Mouse (Mus musculus) myocyte (in vitro differentiated cells): ENCODE data around the gene Tmem131l. TPM values are rescaled to one million over a fixed set of nuclear protein-coding genes. Genes with fewer than 3 reads are reported as not detected.

ENCODE experiments used
- H3K27me3 ChIP-seq: one replicate; pipeline ENCODE4 v1.6.1; 2011; ENCODE audit not compliant: control insufficient read depth, insufficient read depth, insufficient read length
- H3K36me3 ChIP-seq: one replicate; pipeline ENCODE4 v1.6.1; 2011; ENCODE audit not compliant: control insufficient read depth, insufficient read depth
- H3K4me2 ChIP-seq: one replicate; pipeline ENCODE4 v1.6.1; 2011; ENCODE audit warnings: low read depth, control low read depth
- H3K4me3 ChIP-seq: one replicate; pipeline ENCODE4 v1.5.1; 2011; ENCODE audit warnings: mild to moderate bottlenecking, control low read depth, moderate library complexity
- H3K79me2 ChIP-seq: one replicate; pipeline ENCODE4 v1.6.1; 2011; ENCODE audit not compliant: control insufficient read depth, insufficient read depth
- H3ac ChIP-seq: one replicate; pipeline ENCODE4 v1.6.1; 2011; ENCODE audit not compliant: control insufficient read depth, insufficient read length
- CEBPB ChIP-seq: IDR thresholded peaks from 2 replicates; pipeline ENCODE4 v1.6.1; 2011; ENCODE audit warnings: mild to moderate bottlenecking, moderate library complexity; ENCODE audit not compliant: poor library complexity, insufficient read depth, severe bottlenecking
- E2F4 ChIP-seq: IDR thresholded peaks from one replicate; pipeline ENCODE4 v1.6.1; 2011; ENCODE audit warnings: mild to moderate bottlenecking, control low read depth, moderate library complexity; ENCODE audit not compliant: insufficient read depth
- MAX ChIP-seq: IDR thresholded peaks from one replicate; pipeline ENCODE4 v1.6.1; 2011; ENCODE audit warnings: low read depth, mild to moderate bottlenecking, control low read depth
- MYOD1 ChIP-seq, 3 experiments: IDR thresholded peaks; one replicate each; pipeline ENCODE4 v1.6.1; 2011; ENCODE audit warnings: control low read depth in 2 of 3, low read depth in 2 of 3, mild to moderate bottlenecking in 2 of 3, moderate library complexity in 1 of 3; ENCODE audit not compliant: insufficient read length in 2 of 3, control insufficient read depth in 1 of 3
- MYOG ChIP-seq, 3 experiments: IDR thresholded peaks; one replicate each; pipeline ENCODE4 v1.6.1; 2011; ENCODE audit warnings: control low read depth in 2 of 3, low read depth in 2 of 3, mild to moderate bottlenecking in 2 of 3; ENCODE audit not compliant: insufficient read length in 2 of 3, control insufficient read depth in 1 of 3, insufficient read depth in 1 of 3
- POLR2A ChIP-seq: IDR thresholded peaks from one replicate; pipeline ENCODE4 v1.6.1; 2011; ENCODE audit warnings: low read depth, mild to moderate bottlenecking, control low read depth, moderate library complexity; ENCODE audit not compliant: insufficient read length
- POLR2AphosphoS2 ChIP-seq: IDR thresholded peaks from one replicate; pipeline ENCODE4 v1.6.1; 2011; ENCODE audit warnings: low read depth, control low read depth; ENCODE audit not compliant: insufficient read length
- REST ChIP-seq: IDR thresholded peaks from one replicate; pipeline ENCODE4 v1.6.1; 2011; ENCODE audit warnings: mild to moderate bottlenecking, control low read depth, moderate library complexity; ENCODE audit not compliant: insufficient read depth, insufficient read length
- SRF ChIP-seq: IDR thresholded peaks from one replicate; pipeline ENCODE4 v1.6.1; 2011; ENCODE audit warnings: low read depth; ENCODE audit not compliant: control insufficient read depth, insufficient read length
- TCF12 ChIP-seq: IDR thresholded peaks from one replicate; pipeline ENCODE4 v1.6.1; 2011; ENCODE audit warnings: mild to moderate bottlenecking, control low read depth; ENCODE audit not compliant: poor library complexity, insufficient read depth, severe bottlenecking
- TCF3 ChIP-seq: IDR thresholded peaks from one replicate; pipeline ENCODE4 v1.6.1; 2011; ENCODE audit warnings: low read depth, control low read depth; ENCODE audit not compliant: insufficient read length
- USF1 ChIP-seq: IDR thresholded peaks from one replicate; pipeline ENCODE4 v1.6.1; 2011; ENCODE audit warnings: low read depth, mild to moderate bottlenecking, control low read depth, moderate library complexity
- polyA plus RNA-seq: library from polyadenylated mRNA; unstranded; fragments of >200 nt; fragmentation: generic; extraction: Trizol; gene quantifications from one replicate; pipeline ENCODE4 v1.2.1, GENCODE M21; 2012; ENCODE audit warnings: missing spikeins

Tmem131l gene
- polyA plus RNA-seq, 1 experiment, result 11.0 TPM

DNA sequence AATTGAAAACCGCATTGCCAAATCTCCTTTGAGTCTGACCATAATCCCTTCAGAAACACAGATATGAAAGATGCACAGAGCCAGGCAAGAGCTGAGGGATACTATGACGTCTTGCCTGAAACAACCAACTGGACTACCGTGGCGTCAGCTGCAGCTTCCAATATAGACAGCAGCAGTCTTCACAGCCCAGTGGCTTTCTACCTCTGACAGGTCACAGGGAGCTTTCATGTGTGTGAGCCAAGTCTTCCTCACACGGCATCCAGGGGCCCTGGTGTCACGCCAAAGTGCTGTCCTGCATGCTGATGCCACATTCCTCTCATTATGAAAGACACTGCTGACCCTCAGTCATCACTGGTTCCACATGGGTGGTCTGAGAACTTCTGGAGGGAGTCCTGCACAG lies 134.8 kb downstream of the Tmem131l start:
- Histone ChIP-seq H3K79me2 (no peaks in the 10 kb centered on the region), H3K36me3 (peaks cover 10% of the 10 kb centered on the region), H3ac (no peak overlapping the region), H3K4me3 (no peak overlapping the region), H3K4me2 (no peak overlapping the region), H3K27me3 (no peaks in the 10 kb centered on the region)
- TF ChIP-seq CEBPB (no peak), MAX (no peak), USF1 (no peak), TCF12 (no peak), POLR2AphosphoS2 (no peak), POLR2A (no peak), SRF (no peak), TCF3 (no peak), MYOD1 (IDR thresholded peaks at IDR 0.05; ENCODE audit: control insufficient read depth in 1 of 3, insufficient read length in 2 of 3, low read depth in 2 of 3) (no peak), MYOG (IDR thresholded peaks at IDR 0.05; ENCODE audit: control insufficient read depth in 1 of 3, insufficient read depth in 1 of 3, insufficient read length in 2 of 3, low read depth in 2 of 3) (no peak), REST (no peak)

DNA sequence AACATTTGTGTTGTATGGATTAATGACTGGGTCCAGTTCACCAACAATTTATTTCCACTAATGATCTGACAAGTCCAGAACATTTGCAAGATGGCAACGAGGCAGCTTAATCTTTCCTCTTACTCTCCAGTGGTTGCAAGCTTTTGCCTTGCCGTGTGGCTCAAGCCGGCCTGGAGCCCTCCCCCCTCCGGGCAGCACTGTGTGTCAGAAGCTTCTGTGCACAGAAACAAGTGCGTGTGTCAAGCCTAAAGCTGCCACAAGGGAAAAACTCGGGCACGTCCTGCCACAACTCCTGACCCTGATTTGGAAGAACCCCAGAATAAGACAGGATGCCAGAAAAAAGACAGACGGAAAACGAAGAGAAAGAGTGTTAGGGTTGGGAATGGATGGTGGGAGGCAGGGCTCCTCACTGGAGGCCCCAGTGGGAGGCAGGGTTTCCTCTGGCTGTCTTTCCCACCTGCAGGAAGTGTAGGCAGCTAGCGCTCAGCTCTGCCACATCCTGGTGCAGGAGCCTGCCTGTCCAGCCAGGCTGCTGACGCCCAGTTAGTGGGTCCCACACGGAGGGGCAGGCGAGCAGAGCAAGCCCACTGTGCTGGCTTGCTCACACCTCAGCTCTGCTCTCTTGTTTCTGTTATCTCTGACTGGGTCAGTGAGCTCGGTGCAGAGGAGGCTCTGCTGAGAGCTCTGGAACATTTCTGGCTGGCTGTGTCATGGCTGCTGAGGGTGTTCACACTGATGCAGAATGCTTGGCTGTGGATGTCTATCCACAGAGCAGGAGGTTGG lies 135.6 kb downstream of the Tmem131l start:
- Histone ChIP-seq H3K4me2 (no peak overlapping the region), H3K36me3 (peaks cover 13% of the 10 kb centered on the region)

DNA sequence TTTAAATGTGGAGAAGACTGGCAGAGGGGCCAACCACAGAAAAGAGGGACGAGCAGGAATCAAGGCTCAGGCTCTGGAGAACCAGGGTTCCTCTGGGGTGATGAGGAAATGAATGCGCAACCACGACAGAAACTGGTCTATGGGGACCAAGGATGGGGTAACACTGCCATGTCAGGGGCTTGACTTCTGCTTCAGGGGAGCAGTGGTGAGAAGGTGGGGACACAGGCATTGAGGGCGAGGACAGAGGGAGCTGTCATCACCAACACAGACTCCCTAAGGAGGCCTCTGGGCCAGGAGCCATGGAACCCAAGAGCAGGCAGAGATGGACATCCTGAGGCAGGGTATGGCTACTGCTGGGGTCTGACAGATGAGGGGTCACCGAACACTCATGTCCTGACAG lies 137.0 kb downstream of the Tmem131l start:
- Histone ChIP-seq H3K79me2 (no peaks in the 10 kb centered on the region), H3K4me3 (no peak overlapping the region), H3ac (no peak overlapping the region), H3K27me3 (no peaks in the 10 kb centered on the region), H3K36me3 (peaks cover 14% of the 10 kb centered on the region), H3K4me2 (no peak overlapping the region)
- TF ChIP-seq E2F4 (no peak), USF1 (no peak), POLR2AphosphoS2 (no peak), TCF12 (no peak), POLR2A (no peak), REST (no peak), CEBPB (no peak), MYOG (IDR thresholded peaks at IDR 0.05; ENCODE audit: control insufficient read depth in 1 of 3, insufficient read depth in 1 of 3, insufficient read length in 2 of 3, low read depth in 2 of 3) (no peak), TCF3 (no peak), MYOD1 (IDR thresholded peaks at IDR 0.05; ENCODE audit: control insufficient read depth in 1 of 3, insufficient read length in 2 of 3, low read depth in 2 of 3) (no peak)

More for the DNA sequence above, 135.6 kb downstream of the Tmem131l start:
- no peak for TF ChIP-seq MYOG (IDR thresholded peaks at IDR 0.05; ENCODE audit: control insufficient read depth in 1 of 3, insufficient read depth in 1 of 3, insufficient read length in 2 of 3, low read depth in 2 of 3)
- TF ChIP-seq TCF12, result no peak
- no peak for TF ChIP-seq USF1
- TF ChIP-seq REST, result no peak
- no peak for TF ChIP-seq E2F4
- TF ChIP-seq TCF3, result no peak
- no peak for TF ChIP-seq POLR2A
- no peak for TF ChIP-seq SRF
- no peak for TF ChIP-seq MYOD1 (IDR thresholded peaks at IDR 0.05; ENCODE audit: control insufficient read depth in 1 of 3, insufficient read length in 2 of 3, low read depth in 2 of 3)
- no peak for TF ChIP-seq POLR2AphosphoS2
- TF ChIP-seq MAX, result no peak
- no peak for TF ChIP-seq CEBPB
- Histone ChIP-seq H3K27me3 (no peaks in the 10 kb centered on the region), H3K4me3 (no peak overlapping the region), H3ac (no peak overlapping the region), H3K79me2 (no peaks in the 10 kb centered on the region)

DNA sequence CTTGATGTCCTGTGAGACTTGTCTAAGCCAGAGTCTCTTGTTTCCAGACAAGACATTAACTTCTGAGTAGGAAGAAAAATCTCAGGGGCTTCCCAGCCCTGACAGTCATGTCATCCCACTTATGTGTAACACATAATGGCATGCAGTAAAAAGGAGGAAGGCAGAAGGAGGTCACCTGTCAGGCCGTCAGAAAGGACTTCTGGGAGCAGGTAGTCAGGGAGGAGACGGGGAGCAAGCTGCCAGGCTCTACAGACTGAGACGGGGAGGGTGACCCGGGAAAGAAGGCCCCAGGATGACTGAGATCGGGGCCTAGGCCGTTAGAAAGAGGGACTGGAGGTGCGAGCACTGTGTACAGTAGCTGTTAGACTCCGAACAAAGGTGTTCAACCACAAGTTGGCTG lies 137.5 kb downstream of the Tmem131l start:
- no peak overlapping the region for H3K4me2 ChIP-seq

More for the DNA sequence above, 137.5 kb downstream of the Tmem131l start:
- no peak overlapping the region for H3ac ChIP-seq
- peaks cover 11% of the 10 kb centered on the region for H3K36me3 ChIP-seq
- H3K4me3 ChIP-seq, result no peak overlapping the region
- TF ChIP-seq POLR2A (no peak), E2F4 (no peak), MYOD1 (IDR thresholded peaks at IDR 0.05; ENCODE audit: control insufficient read depth in 1 of 3, insufficient read length in 2 of 3, low read depth in 2 of 3) (no peak), TCF3 (no peak), MYOG (IDR thresholded peaks at IDR 0.05; ENCODE audit: control insufficient read depth in 1 of 3, insufficient read depth in 1 of 3, insufficient read length in 2 of 3, low read depth in 2 of 3) (no peak), SRF (no peak)
- no peaks in the 10 kb centered on the region for H3K79me2 ChIP-seq
- no peaks in the 10 kb centered on the region for H3K27me3 ChIP-seq
